Mouse (Mus musculus): ENCODE results near the gene Icam1. TPM values are rescaled to one million over a fixed set of nuclear protein-coding genes. Genes with fewer than 3 reads are reported as not detected.
A peak's percentile ranks its signal among the peaks of the same experiment; 100 is the strongest.

Icam1 gene
- polyA plus RNA-seq, 1 experiment from 2014 or later, result 12.7 TPM

GRCm38 (mm10) chr9:21014691-21015570 lies 854 bp upstream of the Icam1 start:
- H3K9me3 ChIP-seq (ENCODE audit: control insufficient read depth, low read length), result no peaks in the 10 kb centered on the region
- no peaks in the 10 kb centered on the region for H3K36me3 ChIP-seq (ENCODE audit: control insufficient read depth, insufficient read depth, low read length)
- peak overlapping the region; percentile 37; the same call in 1 of the 2 replicates for H3K27ac ChIP-seq (ENCODE audit: low read length)
- H3K9ac ChIP-seq (ENCODE audit: low read depth, low read length), result peak overlapping the region; percentile 65
- H3K4me1 ChIP-seq (ENCODE audit: control insufficient read depth, insufficient read depth, low read length), result peaks cover 24% of the 10 kb centered on the region
- H3K4me3 ChIP-seq (ENCODE audit: low read length), result peak overlapping the region; percentile 53
- H3K4me2 ChIP-seq (ENCODE audit: low read depth, low read length), result peak overlapping the region; percentile 71
- peak; percentile 56 for ATAC-seq
- 6% methylated on average over 28 of the region's 29 CpGs for WGBS
- peaks cover 7% of the 10 kb centered on the region; the same call in 1 of the 2 replicates for H3K27me3 ChIP-seq (replicated peaks; ENCODE audit: control insufficient read depth, insufficient read depth, low read length)

GRCm38 (mm10) chr9:21016331-21017176 lies 769 bp downstream of the Icam1 start:
- peak overlapping the region; percentile 53 for H3K4me3 ChIP-seq (ENCODE audit: low read length)
- H3K9ac ChIP-seq (ENCODE audit: low read depth, low read length), result peak overlapping the region; percentile 65; the same call in 1 of the 2 replicates
- WGBS, result 8% methylated on average over 17 of the region's 17 CpGs
- H3K4me1 ChIP-seq (ENCODE audit: control insufficient read depth, insufficient read depth, low read length), result peaks cover 24% of the 10 kb centered on the region
- no peaks in the 10 kb centered on the region for H3K9me3 ChIP-seq (ENCODE audit: control insufficient read depth, low read length)
- ATAC-seq, result no peak; the same call in 1 of the 2 replicates
- H3K36me3 ChIP-seq (ENCODE audit: control insufficient read depth, insufficient read depth, low read length), result no peaks in the 10 kb centered on the region
- H3K4me2 ChIP-seq (ENCODE audit: low read depth, low read length), result peak overlapping the region; percentile 71
- peaks cover 7% of the 10 kb centered on the region; the same call in 1 of the 2 replicates for H3K27me3 ChIP-seq (replicated peaks; ENCODE audit: control insufficient read depth, insufficient read depth, low read length)
- no peak overlapping the region; the same call in 1 of the 2 replicates for H3K27ac ChIP-seq (ENCODE audit: low read length)

GRCm38 (mm10) chr9:21017177-21017575 lies 1.4 kb downstream of the Icam1 start:
- Histone ChIP-seq H3K36me3 (ENCODE audit: control insufficient read depth, insufficient read depth, low read length) (no peaks in the 10 kb centered on the region), H3K27me3 (replicated peaks; ENCODE audit: control insufficient read depth, insufficient read depth, low read length) (peaks cover 7% of the 10 kb centered on the region; the same call in 1 of the 2 replicates), H3K9ac (ENCODE audit: low read depth, low read length) (no peak overlapping the region), H3K4me3 (ENCODE audit: low read length) (peak overlapping the region; percentile 53), H3K9me3 (ENCODE audit: control insufficient read depth, low read length) (no peaks in the 10 kb centered on the region), H3K27ac (ENCODE audit: low read length) (no peak overlapping the region), H3K4me1 (ENCODE audit: control insufficient read depth, insufficient read depth, low read length) (peaks cover 24% of the 10 kb centered on the region), H3K4me2 (ENCODE audit: low read depth, low read length) (peak overlapping the region; percentile 71; the same call in 1 of the 2 replicates)
- ATAC-seq, result no peak
- WGBS, result 35% methylated on average over 4 of the region's 4 CpGs

GRCm38 (mm10) chr9:21018600-21018999 lies 2.8 kb downstream of the Icam1 start:
- Histone ChIP-seq H3K36me3 (ENCODE audit: control insufficient read depth, insufficient read depth, low read length) (no peaks in the 10 kb centered on the region), H3K4me3 (ENCODE audit: low read length) (no peak overlapping the region), H3K27ac (ENCODE audit: low read length) (no peak overlapping the region), H3K9ac (ENCODE audit: low read depth, low read length) (no peak overlapping the region), H3K4me2 (ENCODE audit: low read depth, low read length) (no peak overlapping the region), H3K4me1 (ENCODE audit: control insufficient read depth, insufficient read depth, low read length) (peaks cover 21% of the 10 kb centered on the region), H3K27me3 (replicated peaks; ENCODE audit: control insufficient read depth, insufficient read depth, low read length) (peaks cover 7% of the 10 kb centered on the region; the same call in 1 of the 2 replicates), H3K9me3 (ENCODE audit: control insufficient read depth, low read length) (no peaks in the 10 kb centered on the region)
- 75% methylated on average over 2 of the region's 2 CpGs for WGBS
- no peak for ATAC-seq

- peaks cover 4% of the 10 kb centered on the region for H3K4me1 ChIP-seq (ENCODE audit: control insufficient read depth, insufficient read depth, low read length)
- H3K27ac ChIP-seq (ENCODE audit: low read length), result no peak overlapping the region
- WGBS, result 84% methylated on average over 3 of the region's 3 CpGs
- no peaks in the 10 kb centered on the region for H3K36me3 ChIP-seq (ENCODE audit: control insufficient read depth, insufficient read depth, low read length)
- no peak overlapping the region for H3K9ac ChIP-seq (ENCODE audit: low read depth, low read length)
- no peak for ATAC-seq
- no peaks in the 10 kb centered on the region for H3K9me3 ChIP-seq (ENCODE audit: control insufficient read depth, low read length)
- no peak overlapping the region for H3K4me2 ChIP-seq (ENCODE audit: low read depth, low read length)
- H3K4me3 ChIP-seq (ENCODE audit: low read length), result no peak overlapping the region
- H3K27me3 ChIP-seq (replicated peaks; ENCODE audit: control insufficient read depth, insufficient read depth, low read length), result no peaks in the 10 kb centered on the region; the same call in 1 of the 2 replicates
These were observed 5.6 kb downstream of the Icam1 start for GRCm38 (mm10) chr9:21021363-21021762.

GRCm38 (mm10) chr9:21022288-21022687 lies 6.5 kb downstream of the Icam1 start:
- H3K27me3 ChIP-seq (replicated peaks; ENCODE audit: control insufficient read depth, insufficient read depth, low read length), result no peaks in the 10 kb centered on the region
- no peak overlapping the region for H3K9ac ChIP-seq (ENCODE audit: low read depth, low read length)
- no peaks in the 10 kb centered on the region for H3K4me1 ChIP-seq (ENCODE audit: control insufficient read depth, insufficient read depth, low read length)
- H3K4me3 ChIP-seq (ENCODE audit: low read length), result no peak overlapping the region
- no peaks in the 10 kb centered on the region for H3K36me3 ChIP-seq (ENCODE audit: control insufficient read depth, insufficient read depth, low read length)
- WGBS, result 53% methylated on average over 6 of the region's 6 CpGs
- no peak overlapping the region for H3K4me2 ChIP-seq (ENCODE audit: low read depth, low read length)
- no peak overlapping the region for H3K27ac ChIP-seq (ENCODE audit: low read length)
- no peak for ATAC-seq
- no peaks in the 10 kb centered on the region for H3K9me3 ChIP-seq (ENCODE audit: control insufficient read depth, low read length)

GRCm38 (mm10) chr9:21022726-21023125 lies 6.9 kb downstream of the Icam1 start:
- no peak for ATAC-seq
- WGBS, result 79% methylated on average over 1 of the region's 1 CpGs
- Histone ChIP-seq H3K4me2 (ENCODE audit: low read depth, low read length) (no peak overlapping the region), H3K9me3 (ENCODE audit: control insufficient read depth, low read length) (no peaks in the 10 kb centered on the region), H3K36me3 (ENCODE audit: control insufficient read depth, insufficient read depth, low read length) (no peaks in the 10 kb centered on the region), H3K27ac (ENCODE audit: low read length) (no peak overlapping the region), H3K4me1 (ENCODE audit: control insufficient read depth, insufficient read depth, low read length) (no peaks in the 10 kb centered on the region), H3K27me3 (replicated peaks; ENCODE audit: control insufficient read depth, insufficient read depth, low read length) (no peaks in the 10 kb centered on the region; the same call in none of the 2 replicates), H3K9ac (ENCODE audit: low read depth, low read length) (no peak overlapping the region), H3K4me3 (ENCODE audit: low read length) (no peak overlapping the region)

- no peak for ATAC-seq
- Histone ChIP-seq H3K27me3 (replicated peaks; ENCODE audit: control insufficient read depth, insufficient read depth, low read length) (peaks cover 7% of the 10 kb centered on the region), H3K9ac (ENCODE audit: low read depth, low read length) (no peak overlapping the region), H3K27ac (ENCODE audit: low read length) (no peak overlapping the region), H3K4me3 (ENCODE audit: low read length) (no peak overlapping the region), H3K36me3 (ENCODE audit: control insufficient read depth, insufficient read depth, low read length) (no peaks in the 10 kb centered on the region), H3K4me2 (ENCODE audit: low read depth, low read length) (no peak overlapping the region), H3K4me1 (ENCODE audit: control insufficient read depth, insufficient read depth, low read length) (peaks cover 14% of the 10 kb centered on the region), H3K9me3 (ENCODE audit: control insufficient read depth, low read length) (no peaks in the 10 kb centered on the region)
- 53% methylated on average over 19 of the region's 19 CpGs for WGBS
These were observed 9.5 kb downstream of the Icam1 start for GRCm38 (mm10) chr9:21025258-21025810.

- peaks cover 11% of the 10 kb centered on the region for H3K27me3 ChIP-seq (replicated peaks; ENCODE audit: control insufficient read depth, insufficient read depth, low read length)
- ATAC-seq, result no peak
- no peak overlapping the region for H3K4me3 ChIP-seq (ENCODE audit: low read length)
- peaks cover 27% of the 10 kb centered on the region for H3K4me1 ChIP-seq (ENCODE audit: control insufficient read depth, insufficient read depth, low read length)
- H3K4me2 ChIP-seq (ENCODE audit: low read depth, low read length), result no peak overlapping the region
- no peaks in the 10 kb centered on the region for H3K9me3 ChIP-seq (ENCODE audit: control insufficient read depth, low read length)
- no peak overlapping the region for H3K27ac ChIP-seq (ENCODE audit: low read length)
- WGBS, result 76% methylated on average over 12 of the region's 12 CpGs
- H3K36me3 ChIP-seq (ENCODE audit: control insufficient read depth, insufficient read depth, low read length), result no peaks in the 10 kb centered on the region
- H3K9ac ChIP-seq (ENCODE audit: low read depth, low read length), result no peak overlapping the region
These were observed 11.1 kb downstream of the Icam1 start for GRCm38 (mm10) chr9:21026849-21027248.

Measured in intestine, embryonic 16.5 days (tissue).